Mouse (Mus musculus): Measurements from ENCODE around the gene Thap3. TPM values are rescaled to one million over a fixed set of nuclear protein-coding genes. Genes with fewer than 3 reads are reported as not detected.

Gene Thap3
- total and polyA plus RNA-seq, 3 experiments = 11.0 to 27.6 (median 12.8) TPM

DNA sequence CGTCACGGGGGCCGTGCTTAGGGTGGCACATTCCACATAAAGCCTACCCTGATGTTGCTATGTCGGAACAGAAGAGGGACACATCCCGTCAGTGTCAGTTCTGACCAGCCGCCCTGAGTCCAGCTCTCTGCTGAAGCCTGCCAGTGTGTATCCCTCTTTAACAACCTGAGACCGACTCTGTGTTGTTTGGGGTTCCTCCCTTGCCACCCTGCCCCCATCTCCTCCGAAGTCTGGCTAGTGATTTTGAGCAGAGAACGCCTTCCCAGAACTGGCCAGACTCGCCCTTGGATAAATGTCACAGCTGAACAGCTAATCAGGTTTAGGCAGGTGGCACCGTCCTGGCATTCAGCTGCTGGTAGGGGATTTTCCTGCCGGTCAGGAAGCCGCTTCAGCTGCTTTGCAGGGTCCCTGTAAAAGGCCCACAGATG is 21.9 kb upstream of the Thap3 start:
- dilution Hi-C loops (cut with MboI; ENCODE audit: extremely low pct_ligation_motif_present, extremely low pct_unique_long_range_greater_than_20kb, low sequenced_read_pairs) (no loop called here), in situ Hi-C loops (cut with MboI; ENCODE audit: low pct_ligation_motif_present, low pct_unique_long_range_greater_than_20kb, low sequenced_read_pairs) (no loop called here)
- H3K4me1 ChIP-seq (ENCODE audit: control insufficient read depth in 1 of 2, insufficient read depth in 2 of 2) = peaks cover 9 to 36% of the 10 kb centered on the region in 2 experiments
- no peaks in the 10 kb centered on the region for H3K9me3 ChIP-seq (replicated peaks; ENCODE audit: low read length)
- TF ChIP-seq RAD21 (IDR thresholded peaks at IDR 0.05; ENCODE audit: low read depth, low read length) = no peak
- no peak for TF ChIP-seq ZKSCAN1 (IDR thresholded peaks at IDR 0.05; ENCODE audit: borderline replicate concordance, low read depth, low read length)
- no peak for TF ChIP-seq MAFK (IDR thresholded peaks at IDR 0.05; ENCODE audit: insufficient replicate concordance, low read length)
- no peak for TF ChIP-seq EP300 (IDR thresholded peaks at IDR 0.05; ENCODE audit: low read length)
- TF ChIP-seq BHLHE40 (IDR thresholded peaks at IDR 0.05; ENCODE audit: low read depth, low read length) = no peak
- no peak for TF ChIP-seq MAX (IDR thresholded peaks at IDR 0.05; ENCODE audit: low read length)
- no peak for TF ChIP-seq ZNF384 (IDR thresholded peaks at IDR 0.05; ENCODE audit: low read depth, low read length)
- no peak for TF ChIP-seq POLR2A (IDR thresholded peaks at IDR 0.05; ENCODE audit: low read depth, low read length)
- no peak for TF ChIP-seq ETS1 (conservative IDR thresholded peaks at IDR 0.05; ENCODE audit: low read depth, low read length)
- no peak for TF ChIP-seq POLR2AphosphoS2 (IDR thresholded peaks at IDR 0.05; ENCODE audit: low read depth, low read length)
- no peak for TF ChIP-seq CHD1 (IDR thresholded peaks at IDR 0.05; ENCODE audit: low read depth, low read length)
- peak overlapping the region; percentile 86 for H3K4me2 ChIP-seq (ENCODE audit: insufficient read depth, low read depth, poor library complexity, severe bottlenecking)
- peaks cover 2% of the 10 kb centered on the region; the same call in 1 of the 2 replicates for H3K79me2 ChIP-seq (replicated peaks; ENCODE audit: control insufficient read depth, extremely low read depth, insufficient read depth, poor library complexity, severe bottlenecking)
- H3K27me3 ChIP-seq (replicated peaks) = peaks cover 18% of the 10 kb centered on the region
- H3K9ac ChIP-seq (ENCODE audit: insufficient read depth, low read depth) = peak overlapping the region; percentile 47; the same call in 1 of the 2 replicates
- H3K36me3 ChIP-seq (replicated peaks in 1 of 2; ENCODE audit: control insufficient read depth in 1 of 2, insufficient read depth in 1 of 2, low read length in 1 of 2) = peaks cover 26 to 42% of the 10 kb centered on the region in 2 experiments
- no peak overlapping the region for H3K27ac ChIP-seq (ENCODE audit: insufficient read depth, low read depth)
- H3K4me3 ChIP-seq (replicated peaks in 1 of 3; ENCODE audit: low read depth in 2 of 3, low read length in 2 of 3, poor library complexity in 1 of 3) = peak overlapping the region; percentile 68 to 92 (median 86)
- no peak for DNase-seq (ENCODE audit: extremely low read depth)

DNA sequence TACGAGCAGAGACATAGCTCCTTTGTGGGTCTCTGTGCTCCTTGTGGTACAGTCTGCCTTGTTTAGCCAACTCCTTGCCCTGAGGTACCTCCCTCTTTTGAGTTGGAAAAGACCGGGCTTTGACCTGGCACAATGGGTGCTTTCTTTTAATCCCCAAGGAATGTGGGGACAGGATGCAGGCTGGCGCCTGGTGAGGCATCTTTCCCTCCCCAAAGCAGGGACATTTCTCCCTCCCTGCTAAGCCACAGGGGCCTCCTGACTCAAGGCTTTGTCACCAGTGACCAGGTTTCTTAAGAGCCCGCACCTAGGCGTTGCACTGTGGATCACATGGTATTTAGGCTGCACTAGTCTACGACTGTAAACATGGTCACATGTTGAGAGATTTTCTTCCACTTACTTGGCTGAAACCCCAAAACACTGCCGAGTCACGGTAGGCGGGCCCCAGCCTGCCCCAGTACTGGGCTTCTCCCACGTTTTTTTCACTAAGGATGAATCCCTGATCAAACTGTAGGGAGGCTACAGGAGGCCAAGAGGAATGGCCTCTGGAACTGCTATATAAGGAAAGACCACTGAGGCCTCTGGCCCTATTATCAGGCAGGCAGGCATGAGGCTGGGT is 21.4 kb upstream of the Thap3 start:
- Histone ChIP-seq H3K9me3 (replicated peaks; ENCODE audit: low read length) (no peaks in the 10 kb centered on the region), H3K79me2 (replicated peaks; ENCODE audit: control insufficient read depth, extremely low read depth, insufficient read depth, poor library complexity, severe bottlenecking) (peaks cover 2% of the 10 kb centered on the region; the same call in 1 of the 2 replicates), H3K4me1 (ENCODE audit: control insufficient read depth in 1 of 2, insufficient read depth in 2 of 2) (peaks cover 12 to 36% of the 10 kb centered on the region in 2 experiments), H3K27ac (ENCODE audit: insufficient read depth, low read depth) (no peak overlapping the region), H3K9ac (ENCODE audit: insufficient read depth, low read depth) (peak overlapping the region; percentile 47; the same call in 1 of the 2 replicates), H3K4me2 (ENCODE audit: insufficient read depth, low read depth, poor library complexity, severe bottlenecking) (peak overlapping the region; percentile 86), H3K27me3 (replicated peaks) (peaks cover 18% of the 10 kb centered on the region), H3K4me3 (replicated peaks in 1 of 3; ENCODE audit: low read depth in 2 of 3, low read length in 2 of 3, poor library complexity in 1 of 3) (peak overlapping the region; percentile 68 to 92 (median 86)), H3K36me3 (replicated peaks in 1 of 2; ENCODE audit: control insufficient read depth in 1 of 2, insufficient read depth in 1 of 2, low read length in 1 of 2) (peaks cover 21 to 37% of the 10 kb centered on the region in 2 experiments)
- TF ChIP-seq E2F4 (IDR thresholded peaks at IDR 0.05; ENCODE audit: insufficient replicate concordance, low read depth, low read length) (no peak), SIN3A (IDR thresholded peaks at IDR 0.05; ENCODE audit: low read length) (peak; percentile 57; the same call in 1 of the 2 replicates), MAZ (IDR thresholded peaks at IDR 0.05; ENCODE audit: low read depth, low read length) (no peak), MYC (IDR thresholded peaks at IDR 0.05; ENCODE audit: low read depth, low read length) (no peak), MXI1 (IDR thresholded peaks at IDR 0.05; ENCODE audit: low read depth, low read length) (peak; percentile 78), MAX (IDR thresholded peaks at IDR 0.05; ENCODE audit: low read length) (peak; percentile 43; the same call in 1 of the 2 replicates), USF1 (IDR thresholded peaks at IDR 0.05; ENCODE audit: low read depth, low read length) (peak; percentile 18; the same call in 1 of the 2 replicates), TBP (conservative IDR thresholded peaks at IDR 0.05; ENCODE audit: low read depth, low read length) (no peak)
- in situ Hi-C loops (cut with MboI; ENCODE audit: low pct_ligation_motif_present, low pct_unique_long_range_greater_than_20kb, low sequenced_read_pairs) = no loop called here
- dilution Hi-C loops (cut with MboI; ENCODE audit: extremely low pct_ligation_motif_present, extremely low pct_unique_long_range_greater_than_20kb, low sequenced_read_pairs) = no loop called here
- no peak for DNase-seq (ENCODE audit: extremely low read depth)

All from CH12.LX (cell line).